Mouse (Mus musculus) olfactory bulb, adult 2 months (tissue): Measurements from ENCODE around the gene Pou4f1. TPM values are rescaled to one million over a fixed set of nuclear protein-coding genes. Genes with fewer than 3 reads are reported as not detected.
A peak's percentile ranks its signal among the peaks of the same experiment; 100 is the strongest.
"Not testable (repeated sequence)": the region's sequence is repeated elsewhere in the genome, so short reads cannot be mapped to it uniquely, and the experiment has no call there.

Experiments
- H3K27ac ChIP-seq: fragments of 200-500 bp; 2 replicates; pipeline ENCODE4 v1.5.1; 2012; ENCODE audit warnings: low read depth, low read length; ENCODE audit not compliant: insufficient read depth
- H3K4me1 ChIP-seq: fragments of 200-500 bp; 2 replicates; pipeline ENCODE4 v1.6.1; 2012; ENCODE audit warnings: low read length; ENCODE audit not compliant: control insufficient read depth, insufficient read depth
- H3K4me3 ChIP-seq: fragments of 200-500 bp; 2 replicates; pipeline ENCODE4 v1.5.1; 2012; ENCODE audit warnings: mild to moderate bottlenecking, low read depth, low read length, moderate library complexity; ENCODE audit not compliant: insufficient read depth
- CTCF ChIP-seq: fragments of 200-500 bp; IDR thresholded peaks from 2 replicates; pipeline ENCODE4 v1.5.1; 2012; ENCODE audit warnings: low read depth, mild to moderate bottlenecking, low read length, moderate library complexity; ENCODE audit not compliant: insufficient read depth
- POLR2A ChIP-seq: fragments of 200-500 bp; IDR thresholded peaks from 2 replicates; pipeline ENCODE4 v1.6.1; 2012; ENCODE audit warnings: mild to moderate bottlenecking, low read depth, low read length, moderate library complexity; ENCODE audit not compliant: insufficient read depth
- WGBS: fragments of 180-500 bp; shearing (Covaris S2); methylation state at CpG from one replicate; pipeline ENCODE4 v1.1.7; 2018; 5-methylcytosine and 5-hydroxymethylcytosine counted together
- polyA plus RNA-seq: library from polyadenylated mRNA; stranded (reverse); fragments of >200 nt; gene quantifications from 2 replicates; pipeline ENCODE4 v1.2.4, GENCODE M21; 2012; ENCODE audit warnings: low replicate concordance; ENCODE audit not compliant: missing spikeins, insufficient read depth, insufficient read length

Pou4f1 gene
- not detected in 2 replicates for polyA plus RNA-seq

DNA sequence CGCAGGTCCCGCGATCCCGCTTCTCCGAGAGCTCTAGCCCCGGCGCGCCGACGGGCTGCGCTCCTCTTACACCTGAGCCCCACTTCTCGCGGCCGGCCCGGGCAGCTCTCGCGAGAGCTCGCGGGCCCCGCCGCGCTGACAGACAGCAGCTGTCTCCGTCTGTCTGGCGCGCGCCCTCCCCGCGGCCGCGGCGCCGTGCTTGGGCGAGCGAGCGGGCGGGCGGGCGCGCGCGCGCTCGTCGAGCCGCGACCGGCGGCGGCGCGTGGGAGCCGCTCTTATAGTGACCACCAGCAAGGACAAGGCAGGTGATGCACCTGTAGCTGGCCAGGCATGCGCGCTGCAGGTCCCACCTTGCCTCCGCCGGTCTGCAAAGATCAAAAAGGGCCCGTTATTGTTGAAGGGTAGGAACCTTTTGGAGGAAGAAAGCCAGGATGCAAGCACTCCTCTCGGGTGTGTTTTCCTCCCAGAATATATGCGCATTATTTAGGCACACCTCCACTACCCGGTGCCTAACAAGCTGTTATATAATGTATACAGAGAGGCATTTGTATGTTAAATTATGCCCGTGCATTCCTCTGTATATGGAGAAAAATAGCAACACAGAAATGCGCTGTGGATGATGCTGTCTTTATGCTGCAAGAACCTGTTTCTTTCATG, at the start of gene Pou4f1:
Pou4f1 (minus strand) TSS at position 34 of the 657 bp plus-strand sequence.
- peaks cover 24% of the 10 kb centered on the region for H3K4me1 ChIP-seq
- H3K27ac ChIP-seq = no peak within 1 kb of the TSS
- TF ChIP-seq POLR2A (no peak), CTCF (no peak)
- WGBS = 1% methylated on average over 62 of the region's 62 CpGs
- peak within 1 kb of the TSS; percentile 36 for H3K4me3 ChIP-seq

DNA sequence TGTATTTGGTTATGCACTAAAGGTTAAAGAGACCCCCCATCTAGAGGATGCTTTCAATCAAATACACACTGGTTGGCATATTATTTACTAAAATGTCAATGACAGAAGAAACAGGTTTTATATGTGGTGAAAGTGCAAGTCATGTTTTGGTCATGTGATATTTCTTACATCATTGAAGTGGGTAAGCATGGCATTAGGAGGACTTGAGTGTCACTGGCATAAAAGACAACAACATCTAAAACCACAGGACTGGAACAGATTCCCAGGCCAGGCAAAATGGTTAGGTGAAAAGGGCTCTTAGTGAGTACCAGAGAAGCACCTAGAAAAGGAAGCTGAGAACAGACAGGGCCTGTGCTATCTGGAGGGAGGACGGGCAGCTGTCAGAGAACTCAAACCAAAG, 43.9 kb upstream of the Pou4f1 start:
- 93% methylated on average over 1 of the region's 1 CpGs for WGBS
- TF ChIP-seq POLR2A = no peak
- TF ChIP-seq CTCF = no peak
- no peak overlapping the region for H3K4me3 ChIP-seq
- H3K4me1 ChIP-seq = no peaks in the 10 kb centered on the region
- no peak overlapping the region for H3K27ac ChIP-seq

DNA sequence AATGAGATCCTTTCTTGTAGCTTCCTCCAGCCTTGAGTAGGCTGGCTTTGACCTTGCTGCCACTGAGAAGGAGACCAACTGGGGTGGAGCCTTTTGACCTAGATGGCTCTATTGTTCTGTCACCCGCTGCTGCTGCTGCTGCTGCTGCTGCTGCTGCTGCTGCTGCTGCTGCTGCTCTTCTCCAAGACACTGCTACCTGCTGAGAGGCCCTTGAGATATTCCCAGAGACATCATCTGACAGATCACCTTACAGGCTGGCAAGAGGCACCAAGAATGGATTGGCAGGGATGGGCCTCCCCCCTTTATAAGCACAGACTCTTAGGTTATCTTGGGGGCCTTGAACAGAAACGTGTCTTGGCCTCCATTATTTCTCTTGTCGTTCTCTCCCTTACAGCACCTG, 35.0 kb upstream of the Pou4f1 start:
- not testable (repeated sequence) for H3K4me1 ChIP-seq, H3K27ac ChIP-seq, H3K4me3 ChIP-seq
- 85% methylated on average over 3 of the region's 3 CpGs for WGBS

DNA sequence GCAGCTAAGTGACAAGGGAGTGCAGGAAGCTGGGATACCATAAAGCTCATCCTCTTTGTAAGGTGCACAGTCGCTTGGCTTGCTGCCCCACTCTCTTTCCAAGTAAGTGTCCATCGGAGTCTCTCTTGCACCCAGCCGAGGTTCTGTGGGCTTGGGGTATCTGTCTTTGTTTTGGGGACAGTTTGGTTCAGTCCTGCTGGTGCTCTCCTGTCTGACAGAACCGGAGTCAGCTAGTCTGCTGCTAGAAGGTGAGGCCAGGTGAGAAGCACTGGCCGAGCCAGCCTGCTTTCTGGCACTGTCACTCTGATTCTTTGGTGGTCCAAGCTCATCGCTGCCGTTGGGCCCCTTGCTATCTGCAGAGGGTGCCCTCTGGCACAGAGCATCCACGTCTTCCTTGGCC, 12.0 kb upstream of the Pou4f1 start:
- no peak for TF ChIP-seq CTCF
- no peak for TF ChIP-seq POLR2A
- no peaks in the 10 kb centered on the region for H3K4me1 ChIP-seq
- 96% methylated on average over 8 of the region's 8 CpGs for WGBS
- H3K4me3 ChIP-seq = no peak overlapping the region
- H3K27ac ChIP-seq = no peak overlapping the region

DNA sequence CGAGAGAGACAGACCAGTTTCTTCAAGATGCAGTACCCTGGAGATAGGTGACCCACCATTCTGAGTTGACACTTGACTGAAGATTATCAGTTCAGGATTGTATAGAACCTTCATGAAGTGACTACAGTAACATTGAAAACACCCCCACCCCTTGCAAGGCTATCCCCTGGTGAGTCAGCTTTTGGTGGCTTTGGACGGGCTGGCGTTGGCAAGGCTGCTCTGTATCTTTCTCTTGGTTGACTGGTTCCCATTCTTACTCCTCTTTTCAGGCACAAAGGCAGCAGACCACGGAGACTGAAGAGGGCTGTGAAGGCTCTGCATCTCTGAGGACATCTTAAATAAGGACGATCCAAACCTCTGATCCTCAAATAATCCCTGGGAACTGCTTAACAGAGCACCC, 10.8 kb upstream of the Pou4f1 start:
- 67% methylated on average over 5 of the region's 5 CpGs for WGBS
- H3K4me3 ChIP-seq = no peak overlapping the region
- no peaks in the 10 kb centered on the region for H3K4me1 ChIP-seq
- H3K27ac ChIP-seq = no peak overlapping the region
- TF ChIP-seq POLR2A (no peak), CTCF (no peak)

DNA sequence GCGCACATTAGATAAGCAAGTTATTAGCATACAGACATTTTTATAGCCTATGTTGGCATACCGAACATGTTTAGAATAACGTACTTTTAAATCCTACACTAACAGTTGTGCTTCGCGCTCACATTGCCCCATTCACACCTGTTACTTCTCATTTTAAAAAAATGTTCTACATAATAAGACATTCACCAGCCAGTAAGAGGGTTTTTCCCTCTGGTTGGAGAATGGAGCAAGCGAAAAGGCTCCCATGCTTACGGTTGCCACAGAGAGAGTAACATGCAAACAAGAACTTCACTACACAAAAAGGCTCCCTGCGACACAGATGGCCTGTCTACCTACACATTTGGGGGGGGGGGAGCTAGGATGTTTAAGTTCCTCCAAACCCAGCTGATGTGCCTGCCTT, 9.8 kb upstream of the Pou4f1 start:
- WGBS = 98% methylated on average over 8 of the region's 8 CpGs
- peaks cover 5% of the 10 kb centered on the region for H3K4me1 ChIP-seq
- H3K4me3 ChIP-seq = no peak overlapping the region
- TF ChIP-seq POLR2A (no peak), CTCF (no peak)
- H3K27ac ChIP-seq = no peak overlapping the region

DNA sequence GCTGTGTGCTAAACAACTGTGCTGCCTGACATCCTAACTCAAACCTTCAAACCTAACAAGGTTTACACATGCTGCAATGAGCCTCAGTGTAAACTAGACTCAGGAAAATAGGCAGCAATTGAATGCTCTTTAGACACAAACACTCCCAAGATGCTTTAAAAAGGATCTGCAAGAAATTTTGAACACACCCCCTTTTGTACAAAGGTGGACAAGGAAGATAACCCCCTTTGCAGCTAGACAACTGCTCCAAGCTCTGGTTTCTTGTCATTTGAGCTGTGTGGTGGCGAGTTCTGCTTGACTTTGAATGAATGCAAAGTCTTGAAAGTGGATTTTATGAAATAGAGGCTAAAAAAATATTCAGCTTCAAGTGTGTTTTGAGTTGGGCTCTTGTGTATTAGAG, 7.6 kb upstream of the Pou4f1 start:
- Histone ChIP-seq H3K4me1 (peaks cover 5% of the 10 kb centered on the region), H3K27ac (no peak overlapping the region), H3K4me3 (no peak overlapping the region)
- TF ChIP-seq POLR2A (no peak), CTCF (no peak)
- 92% methylated on average over 1 of the region's 1 CpGs for WGBS

DNA sequence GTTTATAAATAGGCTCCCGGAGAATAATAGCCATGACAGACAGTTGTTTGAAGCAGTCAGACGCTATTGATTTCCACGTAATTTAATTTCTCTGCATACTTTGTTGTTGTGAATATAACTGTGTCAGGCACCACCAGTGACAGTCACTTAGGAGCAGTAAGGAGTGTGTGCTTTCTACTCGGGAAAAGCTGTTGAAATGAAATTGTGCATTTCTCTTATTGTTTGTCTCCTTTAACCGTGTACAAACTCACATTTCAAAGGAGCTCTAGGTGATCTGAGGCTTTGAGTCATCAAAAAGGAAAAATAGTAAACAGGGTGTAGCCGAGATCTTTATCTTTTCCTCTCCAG, 798 bp upstream of the Pou4f1 start:
- TF ChIP-seq POLR2A (no peak), CTCF (no peak)
- H3K27ac ChIP-seq = no peak overlapping the region
- peaks cover 25% of the 10 kb centered on the region for H3K4me1 ChIP-seq
- WGBS = 5% methylated on average over 6 of the region's 6 CpGs
- no peak overlapping the region for H3K4me3 ChIP-seq

DNA sequence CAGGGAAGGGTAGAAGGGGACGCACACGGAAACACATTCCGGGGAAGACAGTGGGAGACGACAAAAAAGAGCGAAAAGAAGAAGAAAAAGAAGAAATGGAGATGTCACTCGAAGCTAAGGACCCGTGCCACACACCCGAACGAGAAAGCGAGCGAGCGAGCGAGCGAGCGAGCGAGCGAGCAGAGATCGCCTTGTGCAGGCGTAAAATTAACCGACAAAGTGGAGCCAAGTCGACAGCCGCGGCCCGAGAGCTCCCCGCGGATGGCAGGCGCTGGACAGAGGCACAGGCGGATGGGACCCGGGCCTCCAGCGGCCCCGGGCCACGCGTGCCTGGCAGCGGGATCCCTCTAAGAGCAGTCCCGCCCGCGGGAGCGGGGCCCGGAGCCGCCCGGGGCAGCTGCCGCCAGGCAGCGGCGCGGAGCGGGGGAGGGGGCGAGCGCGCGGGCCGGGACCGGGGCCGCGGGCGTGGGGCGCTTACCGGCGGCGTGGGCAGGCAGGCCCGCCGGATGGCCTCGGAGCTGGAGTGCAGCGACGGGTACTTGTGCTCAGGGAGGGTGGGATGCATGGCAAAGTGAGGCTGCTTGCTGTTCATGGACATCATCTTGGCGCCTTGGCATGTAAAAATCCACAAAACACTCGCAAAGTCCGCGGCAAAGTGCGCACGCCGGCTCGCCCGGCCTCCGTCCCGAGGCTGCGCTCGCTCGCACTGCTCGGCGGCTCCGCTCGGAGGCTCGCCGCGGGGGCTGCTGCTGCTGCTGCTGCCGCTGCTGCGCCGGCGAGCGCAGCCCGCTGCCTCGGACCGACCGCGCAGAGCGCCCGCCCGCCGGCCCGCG, 450 bp downstream of the Pou4f1 start:
- no peak overlapping the region for H3K27ac ChIP-seq
- peak overlapping the region; percentile 36 for H3K4me3 ChIP-seq
- peaks cover 20% of the 10 kb centered on the region for H3K4me1 ChIP-seq
- no peak for TF ChIP-seq CTCF
- no peak for TF ChIP-seq POLR2A
- 3% methylated on average over 101 of the region's 101 CpGs for WGBS
